Mouse (Mus musculus) CH12.LX (cell line): ENCODE measurements at regions not wholly inside any gene's neighbourhood (a gene's known extent, or its start where the extent isn't known, plus 50 kb on each side); places are given as distances from the start of the nearest gene placed in this dataset.

Source experiments
- DNase-seq: peaks from one replicate; pipeline ENCODE4 v3.0.0-alpha.2; 2013; ENCODE audit errors: extremely low read depth
- H3K27ac ChIP-seq: 2 replicates; pipeline ENCODE4 v1.5.1; 2012; ENCODE audit warnings: low read depth, mild to moderate bottlenecking, control low read depth, moderate library complexity; ENCODE audit not compliant: insufficient read depth
- H3K27me3 ChIP-seq: replicated peaks from 2 replicates; pipeline ENCODE3; 2012; ENCODE audit warnings: inconsistent platforms
- H3K36me3 ChIP-seq, 2 experiments: replicated peaks in 1 of 2; 2 replicates each; pipeline versions ENCODE3 to v1.6.1; 2012; ENCODE audit warnings: inconsistent platforms in 1 of 2, low read length in 1 of 2, mild to moderate bottlenecking in 1 of 2, mixed read lengths in 1 of 2, moderate library complexity in 1 of 2; ENCODE audit not compliant: control insufficient read depth in 1 of 2, insufficient read depth in 1 of 2
- H3K4me1 ChIP-seq, 2 experiments: 2 replicates each; pipeline ENCODE4 v1.6.1; 2012; ENCODE audit warnings: inconsistent platforms in 1 of 2, moderate library complexity in 1 of 2; ENCODE audit not compliant: insufficient read depth in 2 of 2, control insufficient read depth in 1 of 2
- H3K4me2 ChIP-seq: 2 replicates; pipeline ENCODE4 v1.6.1; 2012; ENCODE audit warnings: low read depth, mild to moderate bottlenecking, control low read depth; ENCODE audit not compliant: poor library complexity, insufficient read depth, severe bottlenecking
- H3K4me3 ChIP-seq, 3 experiments: fragments of 150-350 bp in 1 of 3; sonication (generic) in 1 of 3; replicated peaks in 1 of 3; 2 replicates each; pipeline versions ENCODE3 to v1.5.1; 2011 to 2012; ENCODE audit warnings: low read depth in 2 of 3, low read length in 2 of 3, mild to moderate bottlenecking in 2 of 3, moderate library complexity in 2 of 3, control low read depth in 1 of 3, improper control_type of control experiment in 1 of 3, inconsistent platforms in 1 of 3, mixed read lengths in 1 of 3; ENCODE audit not compliant: poor library complexity in 1 of 3
- H3K79me2 ChIP-seq: replicated peaks from 2 replicates; pipeline ENCODE4 v1.6.1; 2012; ENCODE audit warnings: mild to moderate bottlenecking, moderate library complexity; ENCODE audit not compliant: control insufficient read depth, poor library complexity, insufficient read depth, severe bottlenecking; ENCODE audit errors: extremely low read depth
- H3K9ac ChIP-seq: 2 replicates; pipeline ENCODE4 v1.6.1; 2012; ENCODE audit warnings: low read depth, mild to moderate bottlenecking, control low read depth, moderate library complexity; ENCODE audit not compliant: insufficient read depth
- H3K9me3 ChIP-seq: replicated peaks from 2 replicates; pipeline ENCODE3; 2012; ENCODE audit warnings: low read length, inconsistent platforms, mixed read lengths
- BHLHE40 ChIP-seq: IDR thresholded peaks from 2 replicates; pipeline ENCODE4 v1.6.1; 2011; ENCODE audit warnings: mild to moderate bottlenecking, low read depth, low read length, improper control_type of control experiment
- CHD2 ChIP-seq: IDR thresholded peaks from 2 replicates; pipeline ENCODE4 v1.6.1; 2011; ENCODE audit warnings: low read length, improper control_type of control experiment
- ELF1 ChIP-seq: IDR thresholded peaks from 2 replicates; pipeline ENCODE4 v1.6.1; 2014; ENCODE audit warnings: low read depth, mild to moderate bottlenecking, inconsistent platforms, low read length, improper control_type of control experiment
- HCFC1 ChIP-seq: IDR thresholded peaks from 2 replicates; pipeline ENCODE4 v1.6.1; 2012; ENCODE audit warnings: low read depth, mild to moderate bottlenecking, inconsistent platforms, low read length, improper control_type of control experiment
- IRF4 ChIP-seq: IDR thresholded peaks from 2 replicates; pipeline ENCODE4 v1.6.1; 2014; ENCODE audit warnings: low read depth, mild to moderate bottlenecking, inconsistent platforms, low read length, improper control_type of control experiment
- JUN ChIP-seq: IDR thresholded peaks from 2 replicates; pipeline ENCODE4 v1.6.1; 2011; ENCODE audit warnings: low read depth, mild to moderate bottlenecking, low read length, improper control_type of control experiment, moderate library complexity; ENCODE audit not compliant: insufficient read depth
- KAT2A ChIP-seq: IDR thresholded peaks from 2 replicates; pipeline ENCODE4 v1.6.1; 2012; ENCODE audit warnings: low read length, improper control_type of control experiment, inconsistent platforms; ENCODE audit not compliant: insufficient replicate concordance
- MAFK ChIP-seq: IDR thresholded peaks from 2 replicates; pipeline ENCODE4 v1.6.1; 2011; ENCODE audit warnings: low read length, improper control_type of control experiment; ENCODE audit not compliant: insufficient replicate concordance
- MAZ ChIP-seq: IDR thresholded peaks from 2 replicates; pipeline ENCODE4 v1.6.1; 2012; ENCODE audit warnings: low read depth, mild to moderate bottlenecking, inconsistent platforms, low read length, improper control_type of control experiment, moderate library complexity
- MYC ChIP-seq: IDR thresholded peaks from 2 replicates; pipeline ENCODE4 v1.6.1; 2011; ENCODE audit warnings: low read depth, mild to moderate bottlenecking, improper control_type of control experiment, low read length
- NELFE ChIP-seq: IDR thresholded peaks from 2 replicates; pipeline ENCODE4 v1.6.1; 2011; ENCODE audit warnings: low read depth, low read length, improper control_type of control experiment
- PAX5 ChIP-seq: IDR thresholded peaks from 2 replicates; pipeline ENCODE4 v1.6.1; 2012; ENCODE audit warnings: low read length, inconsistent platforms, mixed read lengths
- POLR2A ChIP-seq: IDR thresholded peaks from 2 replicates; pipeline ENCODE4 v1.6.1; 2011; ENCODE audit warnings: low read depth, mild to moderate bottlenecking, improper control_type of control experiment, low read length
- RAD21 ChIP-seq: IDR thresholded peaks from 2 replicates; pipeline ENCODE4 v1.6.1; 2011; ENCODE audit warnings: low read depth, mild to moderate bottlenecking, low read length, improper control_type of control experiment, moderate library complexity
- SIN3A ChIP-seq: IDR thresholded peaks from 2 replicates; pipeline ENCODE4 v1.6.1; 2012; ENCODE audit warnings: low read length, improper control_type of control experiment, inconsistent platforms
- UBTF ChIP-seq: IDR thresholded peaks from 2 replicates; pipeline ENCODE4 v1.6.1; 2012; ENCODE audit warnings: low read depth, mild to moderate bottlenecking, inconsistent platforms, low read length, improper control_type of control experiment, moderate library complexity
- USF1 ChIP-seq: IDR thresholded peaks from 2 replicates; pipeline ENCODE4 v1.6.1; 2014; ENCODE audit warnings: low read depth, mild to moderate bottlenecking, inconsistent platforms, low read length, improper control_type of control experiment
- ZKSCAN1 ChIP-seq: IDR thresholded peaks from 2 replicates; pipeline ENCODE4 v1.6.1; 2012; ENCODE audit warnings: low read depth, inconsistent platforms, low read length, improper control_type of control experiment, borderline replicate concordance
- dilution Hi-C: fragments of 300-500 bp; cut with MboI; formaldehyde crosslinking; loops from 2 replicates; pipeline ENCODE4 v1.14.3; 2020; ENCODE audit warnings: low sequenced_read_pairs; ENCODE audit not compliant: extremely low pct_unique_long_range_greater_than_20kb, extremely low pct_ligation_motif_present
- in situ Hi-C: fragments of 300-500 bp; cut with MboI; formaldehyde crosslinking; loops from 3 replicates; pipeline ENCODE4 v1.14.3; 2019; ENCODE audit warnings: low sequenced_read_pairs, low pct_ligation_motif_present, low pct_unique_long_range_greater_than_20kb, mixed read lengths

DNA sequence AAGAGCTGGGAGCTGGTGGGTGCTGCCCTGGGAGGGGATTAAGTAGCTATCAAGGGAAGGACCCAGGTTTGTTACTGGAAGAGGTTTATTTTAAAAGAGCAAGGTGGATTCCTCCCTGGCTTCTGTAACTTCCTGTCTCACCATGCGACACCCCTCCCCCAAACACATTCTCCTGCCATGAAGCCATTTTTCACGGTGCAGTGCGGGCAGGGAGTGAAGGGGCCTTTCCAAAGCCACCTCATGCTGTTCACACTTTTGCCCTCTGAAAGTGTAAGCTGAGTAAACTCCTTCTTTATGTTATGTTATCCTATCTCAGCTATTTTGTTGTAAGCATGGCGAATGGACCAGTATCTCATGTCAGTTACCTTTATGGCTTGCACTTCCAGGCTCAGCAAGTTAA, 73.6 kb upstream of the Kl start:
- H3K27ac ChIP-seq: no peak overlapping the region
- no peak for DNase-seq
- dilution Hi-C loops (no loop called here), in situ Hi-C loops (no loop called here)
- 0 out of 4 replicates have a peak, but pooled peaks cover 0 to 2% of the 10 kb centered on the region in 2 experiments for H3K4me1 ChIP-seq
- H3K4me2 ChIP-seq: no peak overlapping the region
- H3K9ac ChIP-seq: no peak overlapping the region
- H3K36me3 ChIP-seq: no peaks in the 10 kb centered on the region
- no peaks in the 10 kb centered on the region for H3K79me2 ChIP-seq
- H3K27me3 ChIP-seq: no peaks in the 10 kb centered on the region
- TF ChIP-seq BHLHE40 (no peak), SIN3A (no peak), KAT2A (no peak), POLR2A (no peak), MAFK (no peak), HCFC1 (no peak), MYC (no peak), MAZ (no peak), CHD2 (no peak)
- peaks cover 17% of the 10 kb centered on the region for H3K9me3 ChIP-seq
- H3K4me3 ChIP-seq: no peak overlapping the region

DNA sequence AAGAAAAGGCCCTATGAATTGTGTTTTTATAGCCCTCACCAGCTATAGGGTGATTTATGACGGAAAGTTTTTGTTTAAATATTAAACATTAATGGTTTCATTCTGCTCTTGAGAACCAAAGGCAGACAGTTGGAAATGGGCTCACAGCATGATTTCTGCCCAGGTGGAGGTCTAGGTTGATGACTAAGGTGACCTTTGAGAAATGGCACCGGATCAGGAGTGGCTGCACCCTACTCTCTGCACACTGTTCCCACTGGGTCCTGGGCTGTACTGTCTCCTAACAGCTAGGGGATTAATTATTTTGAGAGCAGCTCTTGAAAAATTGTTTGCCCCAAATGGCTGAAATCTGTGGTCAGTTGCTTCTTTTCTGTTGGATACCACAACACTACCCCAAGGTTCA, 68.7 kb upstream of the Kl start:
- TF ChIP-seq HCFC1 (no peak), JUN (no peak), POLR2A (no peak), PAX5 (no peak), MAZ (no peak), NELFE (no peak), IRF4 (no peak), CHD2 (no peak), ZKSCAN1 (no peak), ELF1 (no peak), MAFK (no peak), RAD21 (no peak), USF1 (no peak), UBTF (no peak)
- TF ChIP-seq, all 38 proteins: peak for 0
- Histone ChIP-seq H3K9me3 (no peaks in the 10 kb centered on the region), H3K4me2 (no peak overlapping the region), H3K79me2 (no peaks in the 10 kb centered on the region), H3K27me3 (no peaks in the 10 kb centered on the region), H3K4me1 (0 out of 4 replicates have a peak, but pooled peaks cover 0 to 2% of the 10 kb centered on the region in 2 experiments), H3K9ac (no peak overlapping the region), H3K27ac (no peak overlapping the region), H3K4me3 (no peak overlapping the region), H3K36me3 (no peaks in the 10 kb centered on the region)
- dilution Hi-C loops: no loop called here
- in situ Hi-C loops: no loop called here
- no peak for DNase-seq
